Comparison of ENCODE assay signal across 22 mouse cellular contexts in genomic region chr1:192368336-192368735, GRCm38 (mm10).
A peak's percentile ranks its signal among the peaks of the same experiment; 100 is the strongest.
DNase-seq lines count a peak whose midpoint lies in the region; ATAC-seq lines count a peak whose summit lies in the region.
"Had no signal": no experiment of that assay in that cellular context is flagged by ENCODE, and none has a peak within 500 bp of the region (broad histone marks: within the 10 kb centered on the region; RNA-seq: fewer than 3 reads in every experiment).

No protein-coding gene starts in this region.

- H3K9me3 ChIP-seq in embryonic facial prominence, embryonic 14.5 days (ENCODE audit: control insufficient read depth, low read length), result 0 out of 2 replicates have a peak, but pooled peaks cover 5% of the 10 kb centered on the region
- H3K9me3 ChIP-seq in embryonic facial prominence, embryonic 10.5 days, result peaks cover 4% of the 10 kb centered on the region; the same call in 1 of the 2 replicates
- H3K9me3 ChIP-seq in midbrain, embryonic 13.5 days, result no peaks in the 10 kb centered on the region; the same call in 1 of the 2 replicates
- H3K9me3 ChIP-seq in midbrain, embryonic 16.5 days (replicated peaks; ENCODE audit: control insufficient read depth, low read length, poor library complexity, severe bottlenecking), result no peaks in the 10 kb centered on the region
- H3K9me3 ChIP-seq: heart, embryonic 10.5 days; intestine, embryonic 15.5 days; liver, embryonic 13.5 days; megakaryocyte, embryonic 14.5 days had no signal

- H3K27ac ChIP-seq in embryonic facial prominence, embryonic 14.5 days (replicated peaks; ENCODE audit: low read depth, low read length), result no peak overlapping the region
- no peak overlapping the region for H3K27ac ChIP-seq in embryonic facial prominence, embryonic 10.5 days (replicated peaks)
- 0 out of 2 replicates have a peak overlapping the region, but pooled peaks have one; percentile 32 for H3K27ac ChIP-seq in midbrain, embryonic 13.5 days
- no peak overlapping the region for H3K27ac ChIP-seq in midbrain, embryonic 16.5 days (ENCODE audit: low read length)
- H3K27ac ChIP-seq: heart, embryonic 10.5 days; intestine, embryonic 15.5 days; limb, embryonic 13.5 days; liver, embryonic 13.5 days had no signal

- H3K27me3 ChIP-seq in embryonic facial prominence, embryonic 14.5 days (replicated peaks; ENCODE audit: control insufficient read depth, insufficient read depth, low read length), result no peaks in the 10 kb centered on the region
- H3K27me3 ChIP-seq in embryonic facial prominence, embryonic 10.5 days (replicated peaks; ENCODE audit: low read depth, poor library complexity, severe bottlenecking), result no peaks in the 10 kb centered on the region
- no peaks in the 10 kb centered on the region for H3K27me3 ChIP-seq in midbrain, embryonic 13.5 days
- H3K27me3 ChIP-seq in midbrain, embryonic 16.5 days (ENCODE audit: control insufficient read depth, insufficient read depth, low read depth, low read length), result no peaks in the 10 kb centered on the region
- H3K27me3 ChIP-seq: intestine, embryonic 15.5 days; limb, embryonic 13.5 days; liver, embryonic 13.5 days; megakaryocyte, embryonic 14.5 days had no signal

- H3K4me3 ChIP-seq in embryonic facial prominence, embryonic 14.5 days (ENCODE audit: low read depth, low read length), result no peak overlapping the region
- no peak overlapping the region for H3K4me3 ChIP-seq in embryonic facial prominence, embryonic 10.5 days
- H3K4me3 ChIP-seq in midbrain, embryonic 13.5 days (replicated peaks), result no peak overlapping the region
- no peak overlapping the region for H3K4me3 ChIP-seq in midbrain, embryonic 16.5 days (ENCODE audit: low read depth, low read length)
- H3K4me3 ChIP-seq: heart, embryonic 10.5 days; intestine, embryonic 15.5 days; limb, embryonic 13.5 days; liver, embryonic 13.5 days; megakaryocyte, embryonic 14.5 days had no signal

- H3K4me1 ChIP-seq in embryonic facial prominence, embryonic 14.5 days (ENCODE audit: control insufficient read depth, insufficient read depth, low read length), result no peaks in the 10 kb centered on the region
- peaks cover 8% of the 10 kb centered on the region; the same call in 1 of the 2 replicates for H3K4me1 ChIP-seq in embryonic facial prominence, embryonic 10.5 days
- 0 out of 2 replicates have a peak, but pooled peaks cover 5% of the 10 kb centered on the region for H3K4me1 ChIP-seq in midbrain, embryonic 13.5 days (replicated peaks)
- 0 out of 2 replicates have a peak, but pooled peaks cover 3% of the 10 kb centered on the region for H3K4me1 ChIP-seq in midbrain, embryonic 16.5 days (ENCODE audit: control insufficient read depth, insufficient read depth, low read length)
- H3K4me1 ChIP-seq: heart, embryonic 10.5 days; limb, embryonic 13.5 days; liver, embryonic 13.5 days; megakaryocyte, embryonic 14.5 days had no signal

- no peak overlapping the region for H3K4me2 ChIP-seq in embryonic facial prominence, embryonic 14.5 days (ENCODE audit: low read depth, low read length)
- no peak overlapping the region for H3K4me2 ChIP-seq in midbrain, embryonic 13.5 days (replicated peaks)
- H3K4me2 ChIP-seq in midbrain, embryonic 16.5 days (ENCODE audit: low read length), result no peak overlapping the region
- H3K4me2 ChIP-seq: intestine, embryonic 15.5 days; limb, embryonic 13.5 days; liver, embryonic 13.5 days had no signal

- H3K9ac ChIP-seq in embryonic facial prominence, embryonic 14.5 days (ENCODE audit: low read depth, low read length), result no peak overlapping the region
- H3K9ac ChIP-seq in midbrain, embryonic 13.5 days (replicated peaks), result no peak overlapping the region
- H3K9ac ChIP-seq in midbrain, embryonic 16.5 days (ENCODE audit: low read depth, low read length), result no peak overlapping the region
- H3K9ac ChIP-seq: forebrain, postnatal 0 days; intestine, embryonic 15.5 days; limb, embryonic 13.5 days; liver, embryonic 13.5 days had no signal

- no peak for ATAC-seq in embryonic facial prominence, embryonic 14.5 days (ENCODE audit: low read depth)
- no peak for ATAC-seq in midbrain, embryonic 13.5 days
- ATAC-seq in midbrain, embryonic 16.5 days, result no peak; the same call in 1 of the 2 replicates
- ATAC-seq: activated CD4-positive, CD25-positive, alpha-beta regulatory T cell, adult 4 months; forebrain, postnatal 0 days; hindbrain, embryonic 16.5 days had no signal

- no peaks in the 10 kb centered on the region for H3K36me3 ChIP-seq in embryonic facial prominence, embryonic 14.5 days (ENCODE audit: control insufficient read depth, insufficient read depth, low read length)
- H3K36me3 ChIP-seq in embryonic facial prominence, embryonic 10.5 days (replicated peaks), result no peaks in the 10 kb centered on the region
- no peaks in the 10 kb centered on the region for H3K36me3 ChIP-seq in midbrain, embryonic 13.5 days
- no peaks in the 10 kb centered on the region for H3K36me3 ChIP-seq in midbrain, embryonic 16.5 days (ENCODE audit: control insufficient read depth, insufficient read depth, low read length)
- H3K36me3 ChIP-seq: heart, embryonic 10.5 days; intestine, embryonic 15.5 days; limb, embryonic 13.5 days; liver, embryonic 13.5 days had no signal

- WGBS in embryonic facial prominence, embryonic 14.5 days, result 63% methylated on average over 5 of the region's 5 CpGs
- 66% methylated on average over 5 of the region's 5 CpGs for whole genome bisulfite sequencing in embryonic facial prominence, embryonic 10.5 days
- WGBS in midbrain, embryonic 13.5 days, result 40% methylated on average over 5 of the region's 5 CpGs
- 25% methylated on average over 5 of the region's 5 CpGs for WGBS in midbrain, embryonic 16.5 days

- intact Hi-C loops in left cerebral cortex, postnatal 14 days (cut with DNase I), result no loop called here

- DNase-seq in embryonic facial prominence, embryonic 14.5 days (ENCODE audit: low spot score), result peak; percentile 23
- DNase-seq in embryonic facial prominence, embryonic 10.5 days (ENCODE audit: low spot score), result no peak
- DNase-seq in brain, adult 2 months (ENCODE audit: low read depth, low spot score), result peak; percentile 95
- peak; percentile 55 to 75 for DNase-seq in left cerebral cortex, postnatal 14 days (ENCODE audit: low spot score in 2 of 2)
- no peak for DNase-seq in lung, postnatal 10 days
- DNase-seq in cerebellum, adult 18-20 months, result no peak
- DNase-seq: adrenal gland, adult 8-10 months; cerebellum, adult 9-11 months; forebrain, postnatal 0 days; kidney, adult 8-10 months; kidney, postnatal 10 days; liver, embryonic 13.5 days; lung, adult 2 months; thymus, postnatal 25 days had no signal

Comparison
In these comparisons a context has a peak if more than half of its experiments do, and no peak if none do; other contexts are left out.
1. DNase-seq: peak in embryonic facial prominence, embryonic 14.5 days (single experiment), brain, adult 2 months (single experiment) and left cerebral cortex, postnatal 14 days (2 of 2); none in embryonic facial prominence, embryonic 10.5 days (single experiment), lung, postnatal 10 days (single experiment) and cerebellum, adult 18-20 months (0 of 2).